Mouse (Mus musculus) heart, postnatal 25 days (tissue): Measurements from ENCODE around the gene Mpz. TPM values are rescaled to one million over a fixed set of nuclear protein-coding genes. Genes with fewer than 3 reads are reported as not detected.

Source experiments
- DNase-seq: peaks from one replicate; pipeline ENCODE4 v3.0.0; 2022; ENCODE audit warnings: low spot score
- intact Hi-C: fragments of 180-260 bp; cut with DNase I; formaldehyde crosslinking; loops from one replicate; pipeline ENCODE4 v1.15.1; 2025
- total RNA-seq, 2 experiments: library from RNA; stranded (reverse); gene quantifications; 2 replicates each; pipeline ENCODE4 v1.2.3; 2021

Gene Mpz
- total RNA-seq = 1 to 10 TPM in 1 of 2 experiments, under 1 TPM in 1; 0.29 to 6.7 TPM

GRCm38 (mm10) chr1:171149974-171150760 is at the start of gene Mpz, which contains the start of gene Sdhc:
Gene Mpz, plus strand, starts transcription at chr1:171150711.
Gene Sdhc, minus strand, starts transcription at chr1:171150603.
- peak; percentile 92 for DNase-seq
- intact Hi-C loops = loop anchor here (5.0 kb wide), 1 partner anchor 33 kb away; no protein-coding TSS in a partner anchor

GRCm38 (mm10) chr1:171101033-171101432 is 49.5 kb upstream of the Mpz start:
- intact Hi-C loops = loop anchor here (2.0 to 10.0 kb wide), 2 partner anchors 62 to 404 kb away; partner anchors contain the start of gene Alyref2
- no peak for DNase-seq

GRCm38 (mm10) chr1:171101733-171102546 is 48.6 kb upstream of the Mpz start:
- intact Hi-C loops = loop anchor here (2.0 to 10.0 kb wide), 2 partner anchors 63 to 403 kb away; partner anchors contain the start of gene Alyref2
- DNase-seq = peak; percentile 74

GRCm38 (mm10) chr1:171102547-171103177 is 47.8 kb upstream of the Mpz start:
- peak; percentile 62 for DNase-seq
- intact Hi-C loops = loop anchor here (10.0 kb wide), 1 partner anchor 402 kb away; the partner anchor contains the start of gene Alyref2

- intact Hi-C loops = loop anchor here (10.0 kb wide), 1 partner anchor 401 kb away; the partner anchor contains the start of gene Alyref2
- no peak for DNase-seq
Measured at GRCm38 (mm10) chr1:171103179-171103840, 47.2 kb upstream of the Mpz start.

GRCm38 (mm10) chr1:171105226-171105625 is 45.3 kb upstream of the Mpz start:
- intact Hi-C loops = loop anchor here (10.0 kb wide), 1 partner anchor 400 kb away; the partner anchor contains the start of gene Alyref2
- DNase-seq = no peak

GRCm38 (mm10) chr1:171109620-171110019 is 40.9 kb upstream of the Mpz start:
- no peak for DNase-seq
- intact Hi-C loops = loop anchor here (10.0 kb wide), 2 partner anchors 365 to 395 kb away; partner anchors contain the start of gene Alyref2

GRCm38 (mm10) chr1:171110659-171111019 is 39.9 kb upstream of the Mpz start:
- no peak for DNase-seq
- intact Hi-C loops = loop anchor here (10.0 kb wide), 1 partner anchor 364 kb away; no protein-coding TSS in a partner anchor

- peak; percentile 84 for DNase-seq
- intact Hi-C loops = loop anchor here (10.0 kb wide), 1 partner anchor 364 kb away; no protein-coding TSS in a partner anchor
Measured at GRCm38 (mm10) chr1:171111020-171111780, 39.3 kb upstream of the Mpz start.

GRCm38 (mm10) chr1:171111781-171112575 is 38.5 kb upstream of the Mpz start:
- intact Hi-C loops = loop anchor here (10.0 kb wide), 1 partner anchor 363 kb away; no protein-coding TSS in a partner anchor
- DNase-seq = peak; percentile 8

GRCm38 (mm10) chr1:171112986-171113385 is 37.5 kb upstream of the Mpz start:
- intact Hi-C loops = loop anchor here (10.0 kb wide), 1 partner anchor 362 kb away; no protein-coding TSS in a partner anchor
- DNase-seq = no peak

- intact Hi-C loops = loop anchor here (2.0 to 10.0 kb wide), 2 partner anchors 167 to 361 kb away; partner anchors contain the start of gene Ppox
- peak; percentile 90 for DNase-seq
Measured at GRCm38 (mm10) chr1:171113873-171114299, 36.6 kb upstream of the Mpz start, which contains the start of gene Cfap126. Gene Cfap126, plus strand, starts transcription at chr1:171113918.

GRCm38 (mm10) chr1:171116280-171116679 is 34.2 kb upstream of the Mpz start:
- DNase-seq = no peak
- intact Hi-C loops = loop anchor here (5.0 to 10.0 kb wide), 3 partner anchors 36 to 359 kb away; partner anchors contain the start of genes Mpz and Sdhc

GRCm38 (mm10) chr1:171118269-171118684 is 32.2 kb upstream of the Mpz start:
- DNase-seq = no peak
- intact Hi-C loops = loop anchor here (2.0 to 10.0 kb wide), 5 partner anchors 34 to 357 kb away; partner anchors contain the start of genes Mpz and Sdhc

- intact Hi-C loops = loop anchor here (2.0 to 10.0 kb wide), 5 partner anchors 33 to 356 kb away; partner anchors contain the start of genes Mpz and Sdhc
- DNase-seq = no peak
Measured at GRCm38 (mm10) chr1:171118996-171119395, 31.5 kb upstream of the Mpz start.

GRCm38 (mm10) chr1:171119405-171119804 is 31.1 kb upstream of the Mpz start:
- intact Hi-C loops = loop anchor here (2.0 to 10.0 kb wide), 5 partner anchors 33 to 355 kb away; partner anchors contain the start of genes Mpz and Sdhc
- DNase-seq = no peak

GRCm38 (mm10) chr1:171120893-171121292 is 29.6 kb upstream of the Mpz start:
- intact Hi-C loops = no loop called here
- no peak for DNase-seq
